Mouse (Mus musculus) urinary bladder, postnatal 14 days (tissue): Measurements from ENCODE around the gene Tecpr2.
A peak's percentile ranks its signal among the peaks of the same experiment; 100 is the strongest.

Source experiments
- DNase-seq: peaks from one replicate; pipeline ENCODE4 v3.0.0; 2021; ENCODE audit warnings: low spot score

The Tecpr2 gene

DNA sequence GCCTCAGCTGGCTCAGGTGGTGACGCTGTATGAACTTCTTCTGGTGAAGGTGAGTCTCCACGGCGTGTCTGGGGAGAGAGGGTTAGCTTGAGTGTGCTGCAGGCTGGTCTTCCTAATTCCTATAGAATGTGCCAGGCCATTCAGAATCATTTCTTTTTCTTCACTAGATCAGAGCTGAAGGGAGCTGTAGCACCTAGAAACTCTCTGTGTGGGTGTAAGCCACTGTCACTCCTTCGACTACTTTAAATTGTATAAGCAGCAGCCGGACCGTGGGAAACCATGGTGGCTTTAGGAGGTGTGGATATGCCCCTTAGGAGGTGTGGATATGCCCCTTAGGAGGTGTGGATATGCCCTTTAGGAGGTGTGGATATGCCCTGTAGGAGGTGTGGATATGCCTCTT, 25.1 kb upstream of the Tecpr2 start:
- no peak for DNase-seq

DNA sequence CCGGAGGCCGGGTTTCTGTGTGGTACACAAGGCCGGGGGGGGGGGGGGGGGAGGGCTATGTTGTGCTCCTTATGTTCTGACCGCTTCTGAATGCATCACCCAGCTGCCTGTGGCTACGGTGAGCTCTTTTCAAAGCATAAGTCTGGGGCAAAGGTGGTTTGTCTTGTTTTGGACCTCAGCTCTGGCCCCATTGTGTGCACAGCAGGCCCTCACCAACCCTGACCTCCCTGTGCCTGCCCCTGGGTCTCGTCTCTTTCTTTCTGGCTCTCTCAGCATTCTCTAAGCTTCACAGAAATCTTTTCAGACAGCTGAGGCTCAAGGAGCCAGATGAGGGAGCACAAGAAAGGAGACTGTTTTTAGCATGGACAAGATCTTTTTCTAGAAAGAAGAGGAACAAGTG, 23.5 kb upstream of the Tecpr2 start:
- no peak for DNase-seq

DNA sequence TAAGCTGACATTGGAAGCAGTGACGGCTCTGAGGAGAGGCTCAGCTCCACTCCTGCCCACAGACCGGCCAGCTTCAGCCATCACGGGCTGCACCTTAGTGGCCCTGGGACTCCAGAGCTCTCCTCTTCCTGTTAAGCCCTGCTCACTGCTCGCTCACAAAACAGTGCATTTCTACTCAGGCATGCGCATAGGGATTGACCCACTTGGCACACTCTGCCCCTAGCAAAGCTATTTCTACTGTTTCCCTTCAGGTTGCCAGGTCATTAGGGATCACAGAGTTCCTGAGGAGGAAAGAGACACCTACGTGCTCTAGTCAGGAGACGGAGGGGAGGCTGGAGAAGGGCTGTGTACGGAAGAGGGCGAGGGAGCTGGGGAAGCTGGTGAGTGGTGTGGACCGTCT, 23.1 kb upstream of the Tecpr2 start:
- DNase-seq = no peak

DNA sequence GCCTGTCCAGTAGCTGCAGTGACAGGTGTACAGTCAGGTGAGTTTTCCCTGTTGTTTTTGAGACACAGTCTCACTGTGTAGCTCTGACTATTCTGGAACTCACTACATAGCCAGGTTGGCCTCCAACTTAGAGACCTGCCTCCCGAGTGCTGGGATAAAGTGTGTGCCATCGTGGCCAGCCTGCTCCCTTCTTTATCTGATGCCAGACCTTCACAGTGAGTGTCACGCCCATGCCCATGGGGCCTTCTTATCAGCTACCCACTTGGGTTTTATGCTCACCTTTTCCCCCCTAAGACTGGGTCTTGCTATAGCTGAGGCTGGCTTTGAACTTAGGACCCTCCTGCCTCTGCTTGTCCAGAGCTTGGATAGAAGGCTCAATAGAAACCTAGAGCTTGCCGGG, 19.0 kb upstream of the Tecpr2 start:
- DNase-seq = no peak

DNA sequence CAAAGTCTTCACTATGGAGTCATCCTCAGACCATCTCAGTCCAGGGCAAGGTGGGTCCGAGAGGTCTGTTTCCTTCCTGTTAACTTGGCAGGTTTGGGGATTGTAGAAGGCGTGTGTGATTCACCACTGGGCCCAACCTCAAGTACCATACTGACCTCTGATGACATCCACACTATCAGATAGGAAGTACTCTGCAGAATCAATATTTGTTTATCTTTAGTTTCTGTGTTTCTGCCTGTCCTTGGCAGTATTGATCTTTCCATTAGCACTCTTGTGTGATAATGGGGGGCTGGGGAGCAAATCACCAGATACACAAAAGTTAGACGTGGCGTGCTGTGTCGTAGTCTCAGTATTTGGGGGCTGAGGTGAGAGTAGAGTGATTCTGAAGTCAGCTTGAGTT, 17.8 kb upstream of the Tecpr2 start:
- DNase-seq = no peak

DNA sequence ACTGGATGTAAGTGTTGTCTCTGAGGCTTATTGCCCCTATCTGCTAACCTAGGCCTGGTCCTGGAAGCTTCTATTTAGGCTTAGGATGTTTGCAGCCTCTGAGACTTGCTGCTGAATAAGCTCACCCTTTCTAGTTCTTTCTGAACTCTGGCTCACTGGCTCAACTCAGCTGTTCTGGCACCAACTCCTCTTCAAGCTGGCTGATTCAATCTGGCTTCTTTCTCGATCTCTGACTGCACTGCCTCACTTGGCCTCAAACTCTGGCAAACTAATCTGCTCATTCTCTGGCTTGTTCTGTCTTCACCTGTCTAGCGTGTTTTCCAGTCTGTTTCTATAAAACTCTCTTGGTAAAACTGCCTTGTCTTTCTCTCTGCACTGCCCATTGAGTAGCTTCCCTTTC, 13.7 kb upstream of the Tecpr2 start:
- DNase-seq = no peak

DNA sequence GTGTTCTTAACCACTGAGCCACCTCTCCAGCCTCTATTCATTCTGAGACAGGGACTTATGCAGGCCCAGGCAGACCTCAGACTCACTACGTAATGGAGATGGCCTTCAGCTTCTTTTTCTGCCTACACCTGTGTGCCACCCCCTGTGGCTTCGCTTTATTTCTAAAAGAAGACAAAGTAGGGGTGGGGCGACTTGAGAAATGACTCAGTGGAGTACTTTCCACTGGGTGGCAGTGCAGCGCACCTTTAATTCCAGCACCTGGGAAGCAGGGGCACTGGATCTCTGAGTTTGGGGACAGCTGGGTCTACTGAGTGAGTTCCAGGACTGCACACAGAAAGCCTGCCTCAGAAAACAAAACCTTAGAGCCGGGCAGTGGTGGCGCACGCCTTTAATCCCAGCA, 6.8 kb upstream of the Tecpr2 start:
- DNase-seq = no peak

DNA sequence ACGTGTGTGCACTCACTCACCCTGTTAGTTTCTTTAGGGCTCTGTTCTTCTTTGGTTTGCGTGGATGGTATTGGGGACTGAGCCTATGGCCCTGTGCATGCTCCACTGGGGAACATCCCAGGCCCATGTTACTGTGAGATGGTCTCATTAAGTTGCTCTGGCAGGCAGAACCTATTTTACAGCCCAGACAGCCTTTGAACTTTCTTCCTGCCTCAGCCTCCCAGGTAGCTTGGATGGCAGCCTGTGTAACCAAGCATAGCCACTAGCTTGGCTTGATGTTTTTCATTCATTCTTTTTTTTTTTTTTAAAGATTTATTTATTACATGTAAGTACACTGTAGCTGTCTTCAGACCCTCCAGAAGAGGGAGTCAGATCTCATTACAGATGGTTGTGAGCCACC, 3.8 kb upstream of the Tecpr2 start:
- DNase-seq = no peak

DNA sequence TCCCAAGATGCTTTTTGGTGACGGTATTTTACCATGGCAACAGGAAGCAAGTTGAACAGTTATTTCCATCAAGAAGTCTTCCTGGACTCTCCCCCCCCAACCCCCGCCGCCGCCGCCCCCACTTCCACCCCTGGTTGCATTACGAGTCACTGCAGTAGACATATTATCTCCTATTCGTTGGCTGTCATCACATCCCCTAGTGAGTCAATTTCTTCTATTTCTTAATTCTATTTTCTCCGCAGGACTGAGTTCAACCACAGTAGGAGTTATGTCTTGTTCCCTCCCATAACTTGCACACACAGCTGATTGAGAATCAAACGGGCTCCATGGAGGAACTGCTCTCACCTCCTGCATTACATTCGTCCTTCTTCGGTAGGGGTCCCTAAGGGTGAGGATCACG, 958 bp upstream of the Tecpr2 start:
- no peak for DNase-seq

DNA sequence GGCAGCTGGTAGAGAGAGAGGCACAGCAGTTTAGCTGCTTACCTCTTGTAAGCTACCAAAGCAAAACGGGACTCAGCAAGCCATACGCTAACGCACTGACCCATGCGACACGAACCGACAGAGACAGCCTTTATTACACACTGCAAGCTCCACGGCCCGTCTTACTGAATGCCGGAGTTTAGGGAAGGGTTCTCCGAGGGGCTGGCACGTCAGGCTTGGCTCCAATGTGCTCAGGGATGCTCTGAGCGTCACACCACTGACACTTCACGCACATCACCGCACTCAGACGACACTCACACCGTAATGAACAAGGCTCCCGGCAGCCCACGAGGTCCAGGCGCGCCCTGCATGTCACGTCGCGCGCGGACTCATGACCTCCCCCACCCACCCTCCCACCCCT, 458 bp upstream of the Tecpr2 start:
- DNase-seq = no peak

DNA sequence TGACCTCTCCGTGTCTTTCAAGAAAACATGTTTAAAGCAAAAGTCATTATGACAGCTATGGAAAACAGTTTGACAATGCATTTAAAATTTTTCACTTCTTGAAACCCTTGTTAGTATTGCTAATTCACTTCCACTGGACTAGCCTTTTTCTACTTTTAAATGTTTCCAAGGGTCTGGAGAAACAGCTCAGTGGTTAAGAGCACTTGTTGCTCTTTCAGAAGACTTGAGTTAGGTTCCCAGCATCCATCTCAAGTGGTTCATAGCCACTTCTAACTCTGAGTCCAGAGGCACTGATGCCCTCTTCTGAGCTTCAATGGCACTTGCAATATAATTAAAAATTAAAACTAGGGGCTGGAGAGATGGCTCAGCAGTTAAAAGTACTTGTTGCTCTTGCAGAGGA, 2.8 kb downstream of the Tecpr2 start:
- no peak for DNase-seq

DNA sequence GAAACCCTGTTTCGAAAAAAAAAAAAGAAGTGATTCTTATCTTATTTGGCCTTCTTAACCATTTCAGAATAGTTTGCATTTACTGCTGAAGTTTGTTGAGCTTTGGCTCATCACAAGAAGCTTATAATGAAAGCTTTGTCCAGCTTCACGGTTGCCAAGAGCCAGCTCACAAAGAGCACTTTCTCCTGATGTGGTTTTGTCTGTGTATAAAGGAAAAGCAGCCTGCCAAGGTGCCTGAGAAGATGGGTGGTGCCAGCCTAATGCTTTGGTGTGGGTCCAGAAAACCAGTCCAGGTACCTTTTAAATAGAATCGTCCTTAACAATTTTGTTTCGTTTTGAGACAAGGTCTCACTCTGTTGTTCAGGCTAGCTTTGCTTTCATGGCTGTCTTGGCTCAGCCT, 13.0 kb downstream of the Tecpr2 start:
- no peak for DNase-seq

DNA sequence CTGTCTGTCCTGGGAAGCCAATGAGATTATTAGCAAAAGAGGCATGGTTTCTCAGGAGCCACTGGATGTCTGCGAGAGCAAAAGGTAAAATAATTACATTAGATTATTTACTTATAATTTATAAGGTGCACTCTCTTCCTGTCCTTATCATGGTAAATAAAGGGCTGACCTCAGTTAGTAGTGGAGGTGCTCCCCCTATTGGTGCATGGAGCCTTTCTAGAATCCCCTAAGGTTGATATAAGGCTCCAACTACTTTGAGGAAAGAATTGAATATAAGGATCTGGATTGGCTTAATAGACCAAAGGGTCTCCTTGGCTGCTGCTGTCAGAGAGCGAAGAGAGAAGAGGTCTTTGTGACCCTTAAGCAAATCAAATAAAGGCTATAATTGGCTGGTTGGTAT, 14.5 kb downstream of the Tecpr2 start:
- DNase-seq = peak; percentile 24

DNA sequence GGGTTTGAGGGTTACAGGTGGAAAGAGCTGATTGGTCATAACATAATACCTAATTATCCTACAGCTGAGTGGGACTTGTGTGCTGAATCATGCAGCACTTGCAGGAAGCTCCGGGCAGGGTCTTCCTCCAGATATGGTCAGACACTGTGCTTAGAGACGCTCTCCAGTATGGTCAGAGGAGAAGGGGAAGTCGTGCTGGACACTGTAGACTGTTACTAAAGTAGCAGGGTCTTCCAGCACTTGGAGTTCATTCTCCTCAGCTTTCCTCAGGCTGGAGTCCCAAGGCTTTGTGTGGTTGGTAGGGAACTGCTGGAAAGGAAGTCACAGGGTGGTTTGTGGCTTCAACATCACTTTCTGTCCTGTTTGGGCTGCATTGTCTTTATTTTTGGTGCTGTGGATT, 18.8 kb downstream of the Tecpr2 start:
- DNase-seq = no peak

DNA sequence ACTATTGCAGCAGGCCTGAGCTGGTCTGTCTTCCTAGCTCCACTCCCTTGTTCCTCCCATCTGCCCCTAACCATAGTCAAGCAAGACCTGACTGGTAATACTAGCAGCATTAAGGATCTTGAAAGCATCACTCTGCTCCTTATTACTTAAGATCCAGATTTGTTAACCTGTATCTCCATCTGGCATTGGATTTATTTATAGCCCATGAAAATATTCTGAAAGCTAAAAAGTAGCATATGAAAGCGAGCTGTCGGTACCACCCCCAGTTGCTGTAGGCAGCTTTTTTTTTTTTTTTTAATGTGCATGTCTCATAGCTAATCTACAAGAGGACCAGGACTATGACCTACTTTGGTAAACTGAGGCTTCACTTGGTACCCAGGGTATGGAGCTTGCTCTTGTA, 20.9 kb downstream of the Tecpr2 start:
- DNase-seq = no peak

DNA sequence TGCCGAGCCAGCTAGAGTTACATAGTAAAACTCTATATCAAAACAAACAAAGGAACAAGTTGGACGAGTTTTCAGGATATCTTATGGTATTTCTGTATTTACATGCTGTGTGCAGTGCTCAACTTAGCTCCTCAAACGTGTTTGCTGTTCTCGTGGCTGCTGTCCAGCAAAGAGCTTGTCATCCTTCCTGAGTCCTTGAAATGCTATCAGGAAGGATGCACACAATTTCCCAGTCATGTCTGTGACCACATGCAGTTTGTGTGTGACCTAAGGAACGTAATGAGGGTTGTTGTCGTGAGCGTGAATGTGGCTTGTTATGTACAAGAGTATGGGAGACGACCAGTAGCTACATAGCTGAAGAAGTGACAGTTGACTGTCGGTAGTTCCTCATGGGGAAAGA, 26.7 kb downstream of the Tecpr2 start:
- no peak for DNase-seq

DNA sequence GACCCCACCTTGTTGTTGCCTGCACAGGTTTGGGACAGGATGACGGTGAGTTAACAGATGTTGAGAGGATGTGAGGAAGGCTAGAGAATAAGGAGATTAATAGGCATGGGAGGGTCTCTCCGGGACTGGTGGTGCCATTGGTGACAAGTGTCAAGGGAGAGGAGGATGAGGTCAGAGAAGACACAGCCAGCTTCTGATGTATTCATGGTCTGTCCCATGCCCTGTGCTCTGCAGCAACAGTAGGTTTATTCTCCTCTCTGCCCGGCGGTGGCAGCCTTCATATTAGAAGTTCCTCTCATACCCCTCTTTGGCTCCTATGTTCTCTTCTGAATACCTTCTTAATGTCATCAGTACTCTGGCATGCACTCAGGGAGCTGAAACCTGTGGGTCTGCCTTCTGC, 31.2 kb downstream of the Tecpr2 start:
- DNase-seq = no peak

DNA sequence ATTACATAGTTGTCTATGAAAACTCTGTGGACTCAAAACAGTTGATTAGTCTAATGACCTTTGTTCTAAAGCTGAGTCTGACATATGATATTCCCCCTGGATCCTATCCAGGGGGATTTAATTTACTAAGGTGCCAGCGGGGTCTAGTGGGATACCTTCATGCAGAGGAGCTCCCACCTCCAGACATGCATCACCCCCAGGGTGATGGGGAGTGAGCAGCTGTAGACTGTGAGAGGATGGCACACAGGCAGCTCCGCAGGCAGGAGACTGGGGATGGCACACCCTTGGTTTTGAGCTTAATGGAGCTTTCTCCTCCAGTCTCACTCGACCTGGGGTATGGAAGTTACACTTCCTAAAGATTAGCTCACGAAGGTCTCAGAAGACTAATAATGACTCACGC, 32.5 kb downstream of the Tecpr2 start:
- DNase-seq = no peak

DNA sequence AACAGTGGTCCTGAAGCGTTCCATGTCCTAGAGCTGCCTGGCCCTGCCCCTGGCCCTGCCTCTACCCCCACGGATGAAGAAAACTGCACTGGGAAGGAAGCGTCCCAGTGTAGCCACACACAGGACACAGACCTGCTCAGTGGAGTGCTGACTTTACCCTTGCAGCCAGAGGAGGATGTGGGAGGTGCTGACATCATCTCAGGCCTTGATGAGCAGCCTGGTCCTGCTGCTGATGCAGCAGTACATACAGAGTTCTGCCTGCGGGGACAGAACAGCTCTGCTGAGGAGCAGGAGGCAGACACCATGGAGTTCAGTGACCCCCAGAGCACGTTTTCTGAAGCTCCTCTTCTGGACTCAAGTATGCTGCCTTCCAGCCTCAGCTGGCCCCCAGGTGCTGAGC, 43.8 kb downstream of the Tecpr2 start:
- DNase-seq = no peak

DNA sequence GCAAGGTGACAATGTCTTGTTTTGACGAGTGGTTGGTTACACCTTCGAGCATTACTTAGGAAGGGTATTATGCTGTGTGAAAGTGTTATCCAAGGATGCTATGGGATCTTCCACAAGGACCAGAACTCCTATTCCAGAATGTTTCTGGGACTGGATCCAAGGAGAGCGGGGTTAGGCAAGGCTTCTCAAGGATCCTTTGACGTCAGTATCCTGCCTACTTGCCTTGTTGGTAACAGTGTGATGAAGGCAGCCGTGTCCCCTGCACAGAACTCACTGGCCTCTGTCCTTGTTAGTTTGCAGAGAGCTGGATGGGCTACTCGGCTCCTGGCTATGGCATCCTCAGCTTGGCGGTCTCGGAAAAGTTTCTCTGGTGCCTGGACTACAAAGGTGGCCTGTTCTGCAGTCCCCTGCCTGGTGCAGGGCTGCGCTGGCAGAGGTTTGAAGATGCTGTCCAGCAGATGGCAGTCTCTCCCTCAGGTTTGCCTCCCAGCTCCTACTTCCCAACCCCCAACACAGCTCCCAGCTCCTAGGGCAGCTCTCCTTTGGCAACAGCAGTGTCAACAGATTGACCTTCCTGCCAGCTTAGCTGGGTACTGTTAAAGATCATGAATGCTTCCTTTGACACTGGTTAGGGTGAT, 47.0 kb downstream of the Tecpr2 start:
- DNase-seq = peak; percentile 83

DNA sequence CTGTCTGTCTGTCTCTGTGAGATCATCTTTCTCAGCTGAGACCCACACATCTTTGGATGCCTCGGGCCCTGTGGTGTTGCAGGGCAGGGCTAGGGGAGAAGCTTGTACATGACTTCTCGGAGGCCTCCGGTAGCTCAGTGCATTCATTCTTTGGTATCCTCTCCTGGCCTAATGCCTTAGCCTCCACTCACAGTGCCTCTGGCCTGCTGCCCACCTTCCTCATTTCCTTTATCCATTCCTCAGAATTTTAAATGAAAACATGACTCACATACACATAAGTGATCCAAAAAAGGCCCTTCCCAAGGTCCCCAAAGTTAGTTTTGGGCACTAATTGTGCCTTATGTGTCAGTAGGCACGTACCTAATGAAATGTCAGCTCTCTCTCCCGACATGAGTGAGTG, 48.4 kb downstream of the Tecpr2 start:
- DNase-seq = no peak

DNA sequence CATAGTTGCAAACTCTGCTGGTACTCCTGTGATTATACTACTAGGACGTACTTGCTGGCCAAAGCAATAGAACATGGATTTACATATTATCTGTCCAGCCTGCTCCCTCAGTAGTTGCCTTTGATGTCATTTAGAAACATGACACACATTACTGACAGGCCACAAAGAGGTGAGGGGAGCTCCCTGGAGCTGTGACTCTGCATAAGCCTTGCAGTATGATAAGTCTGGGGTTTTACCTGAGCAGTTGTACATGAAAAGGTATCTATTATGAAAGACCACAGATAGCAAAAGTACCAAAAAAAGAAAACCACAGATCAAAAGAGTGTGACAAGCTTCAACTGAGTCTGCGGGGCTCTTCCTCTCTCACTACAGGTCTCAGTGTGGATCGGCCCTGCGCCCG, 50.3 kb downstream of the Tecpr2 start:
- DNase-seq = no peak

DNA sequence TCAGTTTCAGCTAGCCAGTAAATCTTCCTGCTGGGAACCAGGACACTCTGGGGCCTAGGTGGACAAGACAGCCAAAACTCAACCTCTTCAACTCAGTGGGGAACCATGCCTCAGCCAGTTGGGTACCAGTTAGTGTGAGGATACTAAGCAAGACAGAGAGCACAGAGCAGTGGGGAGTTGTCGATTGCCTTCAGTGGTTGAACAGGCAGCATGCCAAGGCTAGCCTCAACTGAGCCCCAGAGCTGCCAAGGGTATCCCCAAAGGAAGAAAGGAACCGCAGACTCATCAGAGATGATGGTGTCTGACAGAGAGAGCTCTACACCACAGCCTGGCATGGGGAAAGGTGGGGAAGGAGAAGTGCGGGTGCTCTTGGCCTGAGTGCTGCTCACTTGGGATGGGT, 51.8 kb downstream of the Tecpr2 start:
- DNase-seq = no peak

DNA sequence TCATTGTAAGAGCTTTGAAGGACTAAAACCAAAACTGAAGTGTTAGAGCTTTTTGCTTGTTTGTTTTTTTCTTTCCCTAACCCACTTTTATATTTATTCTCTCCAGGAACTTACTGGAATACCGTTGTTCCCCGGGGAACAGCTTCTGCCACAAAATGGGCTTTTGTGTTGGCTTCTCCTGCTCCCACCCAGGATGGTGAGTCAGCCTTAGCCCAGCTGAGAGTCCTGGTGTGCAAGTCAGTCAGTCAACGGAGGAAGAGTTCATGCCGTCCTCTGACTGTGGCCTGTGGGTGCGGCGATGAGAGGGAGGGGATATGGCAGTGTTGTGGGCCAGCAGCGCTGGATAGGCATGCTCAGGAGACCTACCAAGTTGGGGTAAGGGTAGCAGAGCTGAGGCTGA, 57.2 kb downstream of the Tecpr2 start:
- no peak for DNase-seq
